Mouse (Mus musculus): ENCODE data around the gene Panx2.

DNA sequence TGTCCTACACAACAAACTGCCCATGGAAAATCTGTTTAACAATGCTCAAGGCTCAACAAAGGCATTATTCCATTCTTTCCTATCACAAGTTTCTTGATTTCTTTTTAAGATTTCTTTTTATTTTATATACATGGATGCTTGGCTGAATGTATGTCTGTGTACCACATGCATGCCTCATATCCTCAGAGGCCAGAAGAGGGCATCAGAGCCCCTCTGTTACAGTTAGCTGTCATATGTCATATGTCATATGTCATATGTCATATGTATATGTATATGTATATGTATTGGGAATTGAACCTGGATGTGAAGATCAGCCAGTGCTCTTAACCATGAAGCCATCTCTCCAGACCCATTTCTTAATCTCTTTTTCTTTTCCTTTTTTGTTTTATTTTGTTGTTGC lies 58.5 kb downstream of the Panx2 start:
- no peak for TF ChIP-seq CTCF (IDR thresholded peaks at IDR 0.05; ENCODE audit: insufficient read depth, low read depth, low read length)
- TF ChIP-seq POLR2A (IDR thresholded peaks at IDR 0.05; ENCODE audit: insufficient read depth, low read depth, low read length): no peak

Measured in olfactory bulb, adult 2 months (tissue).